ENCODE assay signal across 12 mouse cellular contexts in genomic region chr11:115582913-115583606, GRCm38 (mm10).
"Had no signal": no experiment of that assay in that cellular context is flagged by ENCODE, and none has a peak within 500 bp of the region (broad histone marks: within the 10 kb centered on the region; RNA-seq: fewer than 3 reads in every experiment).

No protein-coding gene starts in this region.

- ATAC-seq: liver, postnatal 0 days; midbrain, embryonic 15.5 days had no signal

- H3K4me1 ChIP-seq: limb, embryonic 12.5 days; liver, embryonic 13.5 days; lung, embryonic 15.5 days; midbrain, embryonic 15.5 days had no signal

- H3K4me2 ChIP-seq: limb, embryonic 12.5 days; liver, embryonic 13.5 days; lung, embryonic 15.5 days; midbrain, embryonic 11.5 days; midbrain, embryonic 15.5 days had no signal

- H3K4me3 ChIP-seq: limb, embryonic 12.5 days; liver, embryonic 13.5 days; lung, embryonic 15.5 days; megakaryocyte, embryonic 14.5 days; midbrain, embryonic 15.5 days had no signal

- H3K9me3 ChIP-seq: limb, embryonic 12.5 days; liver, embryonic 13.5 days; lung, embryonic 15.5 days; megakaryocyte, embryonic 14.5 days; midbrain, embryonic 15.5 days had no signal

- H3K9ac ChIP-seq: limb, embryonic 12.5 days; liver, embryonic 13.5 days; liver, postnatal 0 days; lung, embryonic 15.5 days; midbrain, embryonic 15.5 days had no signal

- DNase-seq: kidney, adult 8-10 months; liver; liver, embryonic 13.5 days; liver, postnatal 0 days; lung, postnatal 14 days; thymus, postnatal 4 days had no signal

- H3K27ac ChIP-seq: limb, embryonic 12.5 days; liver, embryonic 13.5 days; lung, embryonic 15.5 days; macrophage; midbrain, embryonic 15.5 days had no signal

- H3K27me3 ChIP-seq: limb, embryonic 12.5 days; liver, embryonic 13.5 days; lung, embryonic 15.5 days; megakaryocyte, embryonic 14.5 days; midbrain, embryonic 15.5 days had no signal
